Mouse (Mus musculus): ENCODE results near the gene Chrna9. TPM values are rescaled to one million over a fixed set of nuclear protein-coding genes. Genes with fewer than 3 reads are reported as not detected.

Chrna9 gene
- polyA plus RNA-seq, 1 experiment: 1.4 TPM

DNA sequence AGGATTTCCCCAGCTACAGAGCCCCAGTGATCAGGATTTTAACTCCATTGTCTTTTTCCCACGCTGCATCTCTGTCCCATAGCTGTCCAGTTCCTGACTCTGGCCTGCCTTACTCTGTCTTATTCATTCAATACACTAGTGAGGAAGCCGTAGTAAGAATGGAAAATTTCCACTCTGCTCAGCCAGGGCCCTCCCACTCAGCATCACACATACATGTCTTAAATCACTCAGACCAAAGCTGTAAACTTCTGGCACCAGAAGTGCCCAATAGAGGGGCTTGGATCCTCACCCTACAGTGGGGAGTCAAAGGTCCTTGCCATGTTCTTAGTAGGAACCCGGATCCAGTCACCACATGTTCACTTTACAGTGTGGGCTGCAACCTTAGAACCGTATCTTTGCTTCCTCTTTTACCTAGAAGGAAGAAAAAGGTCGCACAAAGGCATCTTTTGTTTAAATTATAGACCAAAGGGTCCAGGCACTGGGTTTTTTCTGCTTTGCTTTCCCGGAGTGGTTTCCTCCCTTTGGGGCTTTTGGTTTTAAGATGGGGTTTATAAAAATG is 65.9 kb downstream of the Chrna9 start:
- 39% methylated on average over 6 of the region's 6 CpGs for WGBS
- DNase-seq: no peak
- Histone ChIP-seq H3K4me1 (ENCODE audit: control insufficient read depth, insufficient read depth, low read length) (no peaks in the 10 kb centered on the region), H3K4me3 (replicated peaks; ENCODE audit: extremely low read depth, low read depth, low read length) (no peak overlapping the region)
- TF ChIP-seq CTCF (IDR thresholded peaks at IDR 0.05; ENCODE audit: insufficient read depth, low read length) (no peak), POLR2A (IDR thresholded peaks at IDR 0.05; ENCODE audit: borderline replicate concordance, extremely low read depth, low read depth, low read length) (no peak)

DNA sequence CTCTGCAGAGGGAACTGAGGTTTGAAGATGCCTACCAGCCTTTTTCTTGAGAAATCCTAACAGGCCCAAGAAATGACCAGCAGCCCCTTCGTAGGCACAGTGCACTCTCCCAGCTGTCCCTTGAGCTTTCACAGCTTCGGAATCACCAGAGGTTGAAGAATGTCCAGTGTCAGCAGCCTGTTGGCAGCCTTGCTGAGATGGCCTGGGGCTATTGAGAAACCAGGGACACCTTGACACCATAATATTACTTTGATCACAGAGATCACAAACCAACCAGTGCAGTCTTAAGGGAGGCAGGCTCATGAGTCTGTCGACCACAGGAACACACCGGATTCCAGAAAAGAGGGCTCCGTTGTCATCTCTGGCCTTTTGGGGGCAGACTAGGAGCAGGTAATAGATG is 66.5 kb downstream of the Chrna9 start:
- WGBS: 70% methylated on average over 5 of the region's 5 CpGs
- H3K4me3 ChIP-seq (replicated peaks; ENCODE audit: extremely low read depth, low read depth, low read length): no peak overlapping the region
- TF ChIP-seq CTCF (IDR thresholded peaks at IDR 0.05; ENCODE audit: insufficient read depth, low read length) (no peak), POLR2A (IDR thresholded peaks at IDR 0.05; ENCODE audit: borderline replicate concordance, extremely low read depth, low read depth, low read length) (no peak)
- DNase-seq: no peak
- no peaks in the 10 kb centered on the region for H3K4me1 ChIP-seq (ENCODE audit: control insufficient read depth, insufficient read depth, low read length)

DNA sequence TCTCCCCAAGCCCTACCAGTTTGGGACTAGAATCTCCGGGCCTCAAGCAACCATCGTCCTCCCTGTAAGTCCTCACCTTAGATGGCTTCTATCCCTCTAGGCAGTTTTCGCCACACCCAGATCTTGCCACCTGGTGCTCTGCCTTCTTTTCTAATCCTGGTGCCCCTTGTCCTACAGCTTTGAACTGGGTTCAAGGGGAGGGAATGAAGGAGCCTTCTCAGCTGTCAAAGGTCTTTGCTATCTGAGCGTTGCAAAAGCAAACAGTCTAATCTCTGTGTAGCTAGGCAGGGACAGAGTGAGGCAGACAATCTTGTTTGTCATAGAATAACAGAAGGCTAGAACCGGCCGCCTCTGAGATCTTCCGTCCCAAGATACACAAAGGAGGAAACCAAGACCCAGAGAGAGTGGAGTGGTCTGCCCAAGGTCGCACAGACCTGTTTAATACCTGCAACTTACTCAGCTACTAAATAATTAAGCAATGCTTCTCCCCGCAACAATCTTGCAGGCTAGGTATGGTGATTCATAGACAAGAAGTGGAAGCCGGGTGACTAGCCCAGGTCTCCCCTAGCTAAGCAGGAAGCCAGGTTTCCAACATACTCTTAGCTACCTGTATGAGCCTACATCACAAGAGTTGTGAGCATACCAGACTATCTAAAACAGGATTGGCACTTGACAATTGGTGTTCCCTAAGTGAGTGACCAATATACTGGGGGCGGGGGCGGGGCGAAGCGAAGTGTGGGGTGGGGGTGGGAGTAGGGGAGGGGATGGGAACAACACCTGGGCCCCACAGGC is 69.6 kb downstream of the Chrna9 start, which contains the start of gene 9130230L23Rik:
Gene 9130230L23Rik (minus strand): TSS at position 152 of the 792 bp plus-strand sequence.
- Histone ChIP-seq H3K4me1 (ENCODE audit: control insufficient read depth, insufficient read depth, low read length) (no peaks in the 10 kb centered on the region), H3K4me3 (replicated peaks; ENCODE audit: extremely low read depth, low read depth, low read length) (no peak within 1 kb of the TSS)
- WGBS: 49% methylated on average over 14 of the region's 14 CpGs
- no peak for DNase-seq
- TF ChIP-seq CTCF (IDR thresholded peaks at IDR 0.05; ENCODE audit: insufficient read depth, low read length) (no peak), POLR2A (IDR thresholded peaks at IDR 0.05; ENCODE audit: borderline replicate concordance, extremely low read depth, low read depth, low read length) (no peak)

DNA sequence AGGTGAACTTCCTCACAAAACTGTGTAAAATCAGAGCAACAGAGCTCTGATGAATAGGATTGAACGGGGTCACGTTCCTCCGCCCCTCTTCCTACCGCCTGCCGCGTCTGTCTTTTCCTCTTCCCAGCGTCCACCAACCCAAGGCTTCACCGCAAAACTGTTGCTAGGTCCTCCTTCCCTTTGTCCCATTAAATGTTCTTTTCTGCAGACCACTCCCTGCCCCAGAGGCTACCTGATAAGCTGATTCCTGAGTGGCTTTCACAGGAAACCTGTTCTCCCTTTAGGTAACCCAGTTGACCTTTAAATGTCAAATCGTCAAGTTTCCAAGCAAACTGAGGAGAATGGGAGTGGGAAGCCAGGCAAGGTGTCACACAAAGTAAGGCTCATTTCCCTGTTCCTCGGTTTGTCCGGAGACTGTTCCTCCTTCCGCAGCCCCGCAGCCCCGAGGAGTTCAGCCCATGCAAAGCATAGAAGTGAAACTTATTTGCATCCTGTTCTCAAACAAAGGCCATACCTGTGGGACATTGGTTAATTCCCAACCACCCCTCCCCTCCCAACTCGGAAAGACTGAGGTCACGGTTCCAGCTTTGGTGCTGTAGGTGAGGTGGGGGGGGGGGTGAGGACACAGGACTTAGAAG is 70.4 kb downstream of the Chrna9 start:
- no peak for TF ChIP-seq POLR2A (IDR thresholded peaks at IDR 0.05; ENCODE audit: borderline replicate concordance, extremely low read depth, low read depth, low read length)
- no peak for TF ChIP-seq CTCF (IDR thresholded peaks at IDR 0.05; ENCODE audit: insufficient read depth, low read length)
- WGBS: 37% methylated on average over 16 of the region's 16 CpGs
- no peak for DNase-seq

DNA sequence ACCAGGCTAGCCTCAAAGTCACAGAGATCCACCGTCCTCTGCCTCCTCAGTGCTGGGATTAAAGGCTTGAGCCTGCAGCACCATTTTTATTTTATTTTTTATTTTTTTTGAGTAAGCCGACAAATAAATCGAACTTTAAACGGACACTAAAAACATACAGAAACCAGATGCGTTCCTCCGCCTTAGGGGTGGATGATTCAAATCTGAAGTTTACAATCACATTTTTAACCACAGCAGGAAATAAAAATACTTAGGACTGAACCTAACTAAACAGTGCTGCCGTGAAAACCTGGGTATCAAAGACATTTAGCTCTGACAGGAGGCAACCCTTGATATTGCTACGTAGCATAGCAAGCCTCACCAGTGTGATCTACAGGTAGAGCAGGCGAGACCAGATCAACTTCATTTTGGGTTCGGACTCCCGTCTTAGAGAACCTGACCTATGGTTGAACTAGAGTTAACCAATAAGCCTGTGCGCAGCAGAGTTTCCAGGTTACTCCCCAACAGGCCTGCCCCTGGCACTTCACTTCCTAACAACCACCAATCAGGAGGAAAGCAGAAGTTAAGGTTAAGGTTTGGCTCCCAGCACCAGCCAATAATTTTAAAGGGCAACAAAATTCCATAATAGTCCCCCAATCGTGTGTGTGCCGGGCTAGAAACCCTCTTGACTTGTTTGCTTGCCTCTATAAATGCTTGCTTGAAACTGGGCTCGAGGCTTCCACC is 73.7 kb downstream of the Chrna9 start:
- no peak for DNase-seq
- TF ChIP-seq CTCF (IDR thresholded peaks at IDR 0.05; ENCODE audit: insufficient read depth, low read length): no peak
- TF ChIP-seq POLR2A (IDR thresholded peaks at IDR 0.05; ENCODE audit: borderline replicate concordance, extremely low read depth, low read depth, low read length): 0 out of 2 replicates have a peak, but pooled peaks have one; percentile 11
- Histone ChIP-seq H3K4me3 (replicated peaks; ENCODE audit: extremely low read depth, low read depth, low read length) (peak overlapping the region; percentile 21), H3K4me1 (ENCODE audit: control insufficient read depth, insufficient read depth, low read length) (no peaks in the 10 kb centered on the region)
- 66% methylated on average over 15 of the region's 15 CpGs for WGBS

More for the DNA sequence above, 70.4 kb downstream of the Chrna9 start:
- H3K4me3 ChIP-seq (replicated peaks; ENCODE audit: extremely low read depth, low read depth, low read length): no peak overlapping the region
- H3K4me1 ChIP-seq (ENCODE audit: control insufficient read depth, insufficient read depth, low read length): no peaks in the 10 kb centered on the region

DNA sequence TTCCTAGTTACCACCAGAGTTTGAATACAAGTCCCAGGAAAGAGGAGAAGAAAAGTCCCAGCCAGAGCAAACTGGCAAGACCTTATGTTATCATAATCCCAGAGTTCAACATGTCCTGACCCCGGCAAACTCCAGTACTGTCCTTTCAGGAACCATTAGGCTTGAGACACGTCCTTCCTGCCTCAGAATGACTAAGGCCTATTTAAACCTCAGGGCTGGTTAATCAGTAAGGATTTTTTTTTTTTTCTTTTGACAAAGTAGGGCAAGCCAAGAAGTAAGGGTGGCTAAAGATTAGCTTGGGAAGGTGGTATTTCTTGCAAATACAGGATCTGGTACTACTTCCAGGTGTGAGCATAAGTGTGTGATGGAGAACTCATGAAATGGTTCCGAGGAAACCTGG is 79.3 kb downstream of the Chrna9 start:
- Histone ChIP-seq H3K4me3 (replicated peaks; ENCODE audit: extremely low read depth, low read depth, low read length) (no peak overlapping the region), H3K4me1 (ENCODE audit: control insufficient read depth, insufficient read depth, low read length) (no peaks in the 10 kb centered on the region)
- 59% methylated on average over 3 of the region's 3 CpGs for WGBS
- no peak for DNase-seq
- no peak for TF ChIP-seq POLR2A (IDR thresholded peaks at IDR 0.05; ENCODE audit: borderline replicate concordance, extremely low read depth, low read depth, low read length)
- no peak for TF ChIP-seq CTCF (IDR thresholded peaks at IDR 0.05; ENCODE audit: insufficient read depth, low read length)

DNA sequence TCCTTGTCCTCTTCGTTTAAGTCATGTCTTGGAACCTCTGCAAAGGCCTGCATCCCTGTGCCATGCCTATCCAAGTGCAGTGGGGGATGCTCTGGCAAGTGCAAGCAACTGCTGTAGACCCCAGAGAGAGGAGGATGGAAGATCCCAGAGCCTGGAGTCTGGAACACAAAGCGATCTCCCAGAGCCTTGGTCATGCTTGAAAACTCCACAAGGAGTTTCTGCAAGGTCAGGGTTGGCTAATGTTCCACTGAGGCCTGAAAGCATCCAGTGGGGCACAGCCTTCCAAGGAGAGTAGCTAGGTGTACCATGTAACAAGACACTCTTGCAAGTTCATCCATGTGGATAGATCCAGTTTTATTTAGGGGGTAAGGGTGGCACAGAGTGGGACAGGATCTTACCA is 79.7 kb downstream of the Chrna9 start:
- TF ChIP-seq CTCF (IDR thresholded peaks at IDR 0.05; ENCODE audit: insufficient read depth, low read length) (no peak), POLR2A (IDR thresholded peaks at IDR 0.05; ENCODE audit: borderline replicate concordance, extremely low read depth, low read depth, low read length) (no peak)
- DNase-seq: no peak
- WGBS: 86% methylated on average over 2 of the region's 2 CpGs
- no peak overlapping the region for H3K4me3 ChIP-seq (replicated peaks; ENCODE audit: extremely low read depth, low read depth, low read length)
- no peaks in the 10 kb centered on the region for H3K4me1 ChIP-seq (ENCODE audit: control insufficient read depth, insufficient read depth, low read length)

DNA sequence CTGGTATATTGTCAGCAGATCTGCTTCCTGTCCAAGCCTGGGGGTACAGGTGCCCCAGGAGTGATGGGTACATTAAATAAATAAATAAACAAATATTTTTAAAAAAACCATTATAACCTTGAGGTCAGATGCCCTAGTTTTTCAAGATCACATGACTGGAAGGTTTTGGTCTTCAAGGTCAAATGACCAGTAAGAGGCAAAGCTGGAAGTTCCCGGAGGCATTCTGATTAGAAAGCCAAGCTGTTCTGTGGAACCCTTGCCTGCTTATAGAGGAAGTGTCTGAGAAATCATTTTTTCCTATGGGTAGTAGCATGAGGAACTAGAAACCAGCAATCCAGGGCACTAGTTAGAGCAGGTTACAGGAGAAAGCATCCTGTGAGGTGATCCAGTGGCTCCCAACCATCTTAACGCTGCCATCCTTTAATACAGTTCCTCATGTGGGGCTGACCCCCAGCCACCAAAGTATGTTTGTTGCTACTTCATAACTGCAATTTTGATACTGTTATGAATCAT is 80.8 kb downstream of the Chrna9 start:
- DNase-seq: no peak
- WGBS: 80% methylated on average over 2 of the region's 2 CpGs
- Histone ChIP-seq H3K4me1 (ENCODE audit: control insufficient read depth, insufficient read depth, low read length) (no peaks in the 10 kb centered on the region), H3K4me3 (replicated peaks; ENCODE audit: extremely low read depth, low read depth, low read length) (no peak overlapping the region)
- TF ChIP-seq CTCF (IDR thresholded peaks at IDR 0.05; ENCODE audit: insufficient read depth, low read length) (no peak), POLR2A (IDR thresholded peaks at IDR 0.05; ENCODE audit: borderline replicate concordance, extremely low read depth, low read depth, low read length) (no peak)

DNA sequence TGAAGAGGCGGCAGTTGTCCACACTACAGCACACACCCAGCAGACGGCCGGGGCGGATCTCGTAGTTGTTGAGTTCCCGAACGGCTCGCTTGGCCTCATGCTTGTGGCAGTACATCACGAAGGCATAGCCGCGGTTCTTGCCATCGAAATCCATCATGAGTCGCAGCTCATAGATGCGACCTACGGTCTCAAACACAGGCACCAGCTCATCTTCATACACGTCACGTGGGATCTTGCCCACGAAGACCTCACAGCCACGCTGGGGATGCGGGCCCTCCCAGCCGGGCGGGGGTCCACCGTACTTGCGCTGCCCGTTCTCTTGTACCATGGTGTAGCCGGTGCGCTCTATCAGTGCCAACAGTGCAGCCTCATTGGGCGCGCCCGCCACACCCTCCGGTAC is 92.1 kb downstream of the Chrna9 start:
- WGBS: 98% methylated on average over 31 of the region's 31 CpGs
- no peak for DNase-seq
- Histone ChIP-seq H3K4me3 (replicated peaks; ENCODE audit: extremely low read depth, low read depth, low read length) (no peak overlapping the region), H3K4me1 (ENCODE audit: control insufficient read depth, insufficient read depth, low read length) (no peaks in the 10 kb centered on the region)
- TF ChIP-seq CTCF (IDR thresholded peaks at IDR 0.05; ENCODE audit: insufficient read depth, low read length) (no peak), POLR2A (IDR thresholded peaks at IDR 0.05; ENCODE audit: borderline replicate concordance, extremely low read depth, low read depth, low read length) (no peak)

Other genes with a start within 250 kb of the Chrna9 start
- 12.7 and 19.4 TPM in 2 replicates for gene Pds5a, start 236.6 kb upstream of the Chrna9 start, polyA plus RNA-seq (2012; rRNA removed)
- gene N4bp2, start 171.4 kb upstream of the Chrna9 start, polyA plus RNA-seq (2012; rRNA removed): 3.6 and 3.7 TPM in 2 replicates
- 2.7 and 3.5 TPM in 2 replicates for gene Rhoh, start 73.7 kb upstream of the Chrna9 start, polyA plus RNA-seq (2012; rRNA removed)
- gene 9130230L23Rik, start 69.4 kb downstream of the Chrna9 start, polyA plus RNA-seq (2012; rRNA removed): 2.6 and 3.5 TPM in 2 replicates
- 33.1 and 37.2 TPM in 2 replicates for gene Rbm47, start 238.2 kb downstream of the Chrna9 start, polyA plus RNA-seq (2012; rRNA removed)